Mouse (Mus musculus) CH12.LX (cell line): ENCODE measurements around the gene Pipox. TPM values are rescaled to one million over a fixed set of nuclear protein-coding genes. Genes with fewer than 3 reads are reported as not detected.

Experiments
- DNase-seq: peaks from one replicate; pipeline ENCODE4 v3.0.0-alpha.2; 2013; ENCODE audit errors: extremely low read depth
- H3K27ac ChIP-seq: 2 replicates; pipeline ENCODE4 v1.5.1; 2012; ENCODE audit warnings: low read depth, mild to moderate bottlenecking, control low read depth, moderate library complexity; ENCODE audit not compliant: insufficient read depth
- H3K27me3 ChIP-seq: replicated peaks from 2 replicates; pipeline ENCODE3; 2012; ENCODE audit warnings: inconsistent platforms
- H3K36me3 ChIP-seq, 2 experiments: replicated peaks in 1 of 2; 2 replicates each; pipeline versions ENCODE3 to v1.6.1; 2012; ENCODE audit warnings: inconsistent platforms in 1 of 2, low read length in 1 of 2, mild to moderate bottlenecking in 1 of 2, mixed read lengths in 1 of 2, moderate library complexity in 1 of 2; ENCODE audit not compliant: control insufficient read depth in 1 of 2, insufficient read depth in 1 of 2
- H3K4me1 ChIP-seq, 2 experiments: 2 replicates each; pipeline ENCODE4 v1.6.1; 2012; ENCODE audit warnings: inconsistent platforms in 1 of 2, moderate library complexity in 1 of 2; ENCODE audit not compliant: insufficient read depth in 2 of 2, control insufficient read depth in 1 of 2
- H3K4me2 ChIP-seq: 2 replicates; pipeline ENCODE4 v1.6.1; 2012; ENCODE audit warnings: low read depth, mild to moderate bottlenecking, control low read depth; ENCODE audit not compliant: poor library complexity, insufficient read depth, severe bottlenecking
- H3K4me3 ChIP-seq, 3 experiments: fragments of 150-350 bp in 1 of 3; sonication (generic) in 1 of 3; replicated peaks in 1 of 3; 2 replicates each; pipeline versions ENCODE3 to v1.5.1; 2011 to 2012; ENCODE audit warnings: low read depth in 2 of 3, low read length in 2 of 3, mild to moderate bottlenecking in 2 of 3, moderate library complexity in 2 of 3, control low read depth in 1 of 3, improper control_type of control experiment in 1 of 3, inconsistent platforms in 1 of 3, mixed read lengths in 1 of 3; ENCODE audit not compliant: poor library complexity in 1 of 3
- H3K79me2 ChIP-seq: replicated peaks from 2 replicates; pipeline ENCODE4 v1.6.1; 2012; ENCODE audit warnings: mild to moderate bottlenecking, moderate library complexity; ENCODE audit not compliant: control insufficient read depth, poor library complexity, insufficient read depth, severe bottlenecking; ENCODE audit errors: extremely low read depth
- H3K9ac ChIP-seq: 2 replicates; pipeline ENCODE4 v1.6.1; 2012; ENCODE audit warnings: low read depth, mild to moderate bottlenecking, control low read depth, moderate library complexity; ENCODE audit not compliant: insufficient read depth
- H3K9me3 ChIP-seq: replicated peaks from 2 replicates; pipeline ENCODE3; 2012; ENCODE audit warnings: low read length, inconsistent platforms, mixed read lengths
- BHLHE40 ChIP-seq: IDR thresholded peaks from 2 replicates; pipeline ENCODE4 v1.6.1; 2011; ENCODE audit warnings: mild to moderate bottlenecking, low read depth, low read length, improper control_type of control experiment
- CHD1 ChIP-seq: IDR thresholded peaks from 2 replicates; pipeline ENCODE4 v1.6.1; 2012; ENCODE audit warnings: low read depth, low read length, improper control_type of control experiment, inconsistent platforms
- CHD2 ChIP-seq: IDR thresholded peaks from 2 replicates; pipeline ENCODE4 v1.6.1; 2011; ENCODE audit warnings: low read length, improper control_type of control experiment
- CTCF ChIP-seq, 2 experiments: IDR thresholded peaks in 1 of 2; conservative IDR thresholded peaks in 1 of 2; 2 replicates each; pipeline ENCODE4 v1.5.1; 2011 to 2012; ENCODE audit warnings: low read depth in 2 of 2, low read length in 2 of 2, improper control_type of control experiment in 1 of 2, inconsistent platforms in 1 of 2, mild to moderate bottlenecking in 1 of 2, moderate library complexity in 1 of 2
- E2F4 ChIP-seq: IDR thresholded peaks from 2 replicates; pipeline ENCODE4 v1.6.1; 2011; ENCODE audit warnings: low read depth, low read length, improper control_type of control experiment; ENCODE audit not compliant: insufficient replicate concordance
- EP300 ChIP-seq: IDR thresholded peaks from 2 replicates; pipeline ENCODE4 v1.6.1; 2011; ENCODE audit warnings: low read length, improper control_type of control experiment
- ETS1 ChIP-seq: conservative IDR thresholded peaks from 2 replicates; pipeline ENCODE4 v1.6.1; 2012; ENCODE audit warnings: low read depth, mild to moderate bottlenecking, inconsistent platforms, low read length, improper control_type of control experiment, moderate library complexity
- HCFC1 ChIP-seq: IDR thresholded peaks from 2 replicates; pipeline ENCODE4 v1.6.1; 2012; ENCODE audit warnings: low read depth, mild to moderate bottlenecking, inconsistent platforms, low read length, improper control_type of control experiment
- JUN ChIP-seq: IDR thresholded peaks from 2 replicates; pipeline ENCODE4 v1.6.1; 2011; ENCODE audit warnings: low read depth, mild to moderate bottlenecking, low read length, improper control_type of control experiment, moderate library complexity; ENCODE audit not compliant: insufficient read depth
- JUND ChIP-seq: conservative IDR thresholded peaks from 2 replicates; pipeline ENCODE4 v1.6.1; 2011; ENCODE audit warnings: low read depth, low read length, improper control_type of control experiment
- KAT2A ChIP-seq: IDR thresholded peaks from 2 replicates; pipeline ENCODE4 v1.6.1; 2012; ENCODE audit warnings: low read length, improper control_type of control experiment, inconsistent platforms; ENCODE audit not compliant: insufficient replicate concordance
- MAFK ChIP-seq: IDR thresholded peaks from 2 replicates; pipeline ENCODE4 v1.6.1; 2011; ENCODE audit warnings: low read length, improper control_type of control experiment; ENCODE audit not compliant: insufficient replicate concordance
- MAZ ChIP-seq: IDR thresholded peaks from 2 replicates; pipeline ENCODE4 v1.6.1; 2012; ENCODE audit warnings: low read depth, mild to moderate bottlenecking, inconsistent platforms, low read length, improper control_type of control experiment, moderate library complexity
- MEF2A ChIP-seq: IDR thresholded peaks from 2 replicates; pipeline ENCODE4 v1.6.1; 2014; ENCODE audit warnings: low read depth, mild to moderate bottlenecking, inconsistent platforms, low read length, improper control_type of control experiment, borderline replicate concordance
- POLR2A ChIP-seq: IDR thresholded peaks from 2 replicates; pipeline ENCODE4 v1.6.1; 2011; ENCODE audit warnings: low read depth, mild to moderate bottlenecking, improper control_type of control experiment, low read length
- RCOR1 ChIP-seq: conservative IDR thresholded peaks from 2 replicates; pipeline ENCODE4 v1.6.1; 2012; ENCODE audit warnings: low read depth, mild to moderate bottlenecking, inconsistent platforms, low read length, improper control_type of control experiment
- SIN3A ChIP-seq: IDR thresholded peaks from 2 replicates; pipeline ENCODE4 v1.6.1; 2012; ENCODE audit warnings: low read length, improper control_type of control experiment, inconsistent platforms
- SMC3 ChIP-seq: IDR thresholded peaks from 2 replicates; pipeline ENCODE4 v1.6.1; 2011; ENCODE audit warnings: low read depth, low read length, improper control_type of control experiment
- UBTF ChIP-seq: IDR thresholded peaks from 2 replicates; pipeline ENCODE4 v1.6.1; 2012; ENCODE audit warnings: low read depth, mild to moderate bottlenecking, inconsistent platforms, low read length, improper control_type of control experiment, moderate library complexity
- USF1 ChIP-seq: IDR thresholded peaks from 2 replicates; pipeline ENCODE4 v1.6.1; 2014; ENCODE audit warnings: low read depth, mild to moderate bottlenecking, inconsistent platforms, low read length, improper control_type of control experiment
- ZC3H11A ChIP-seq: IDR thresholded peaks from 2 replicates; pipeline ENCODE4 v1.6.1; 2012; ENCODE audit warnings: low read depth, mild to moderate bottlenecking, inconsistent platforms, low read length, improper control_type of control experiment
- ZKSCAN1 ChIP-seq: IDR thresholded peaks from 2 replicates; pipeline ENCODE4 v1.6.1; 2012; ENCODE audit warnings: low read depth, inconsistent platforms, low read length, improper control_type of control experiment, borderline replicate concordance
- ZNF384 ChIP-seq: IDR thresholded peaks from 2 replicates; pipeline ENCODE4 v1.6.1; 2012; ENCODE audit warnings: low read depth, low read length, improper control_type of control experiment, inconsistent platforms
- dilution Hi-C: fragments of 300-500 bp; cut with MboI; formaldehyde crosslinking; loops from 2 replicates; pipeline ENCODE4 v1.14.3; 2020; ENCODE audit warnings: low sequenced_read_pairs; ENCODE audit not compliant: extremely low pct_unique_long_range_greater_than_20kb, extremely low pct_ligation_motif_present
- in situ Hi-C: fragments of 300-500 bp; cut with MboI; formaldehyde crosslinking; loops from 3 replicates; pipeline ENCODE4 v1.14.3; 2019; ENCODE audit warnings: low sequenced_read_pairs, low pct_ligation_motif_present, low pct_unique_long_range_greater_than_20kb, mixed read lengths
- polyA plus RNA-seq: library from polyadenylated mRNA; unstranded; fragments of >175 nt; gene quantifications from 2 replicates; pipeline ENCODE4 v1.2.1, GENCODE M21; 2012; ENCODE audit warnings: low read depth; ENCODE audit not compliant: insufficient read length
- total RNA-seq, 2 experiments: library from RNA; depleted of rRNA; stranded (reverse); fragments of 300-350 nt in 1 of 2; fragments of >200 nt in 1 of 2; gene quantifications; 2 replicates each; pipeline ENCODE4 v1.2.3; 2012 to 2014

Gene Pipox
- total and polyA plus RNA-seq, 3 experiments = 0.13 to 0.36 (median 0.21) TPM

DNA sequence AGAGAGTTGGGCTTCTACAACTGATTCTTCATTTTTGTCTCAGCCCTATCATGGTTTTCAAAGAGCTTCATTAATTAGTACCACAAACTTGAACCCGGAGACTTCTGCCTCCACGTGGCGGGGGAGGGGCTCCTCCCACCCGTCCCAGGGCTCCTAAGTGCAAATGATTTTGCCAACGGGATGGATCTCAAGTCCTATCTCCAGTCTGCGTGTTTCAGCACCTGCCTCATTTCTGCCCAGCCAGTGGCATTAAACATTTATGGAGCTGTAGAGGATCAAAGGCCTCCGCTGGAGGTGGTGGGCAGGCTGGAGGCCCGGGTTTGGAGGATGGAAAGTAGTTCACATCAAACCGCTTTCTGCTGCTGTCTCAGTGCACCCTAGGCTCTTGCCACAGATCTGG lies 32.8 kb upstream of the Pipox start:
- Histone ChIP-seq H3K9me3 (peaks cover 14% of the 10 kb centered on the region), H3K79me2 (no peaks in the 10 kb centered on the region), H3K4me3 (no peak overlapping the region), H3K36me3 (no peaks in the 10 kb centered on the region), H3K4me2 (no peak overlapping the region), H3K9ac (no peak overlapping the region), H3K27ac (no peak overlapping the region), H3K27me3 (peaks cover 16% of the 10 kb centered on the region), H3K4me1 (peaks cover 0 to 26% of the 10 kb centered on the region in 2 experiments; a peak in 2 of 4 replicates)
- no peak for TF ChIP-seq HCFC1
- no peak for TF ChIP-seq KAT2A
- no peak for TF ChIP-seq MAFK
- TF ChIP-seq SMC3 = no peak
- TF ChIP-seq SIN3A = no peak
- TF ChIP-seq EP300 = no peak
- TF ChIP-seq E2F4 = no peak
- TF ChIP-seq RCOR1 = no peak
- no peak for TF ChIP-seq MEF2A
- no peak for TF ChIP-seq POLR2A
- in situ Hi-C loops (no loop called here), dilution Hi-C loops (no loop called here)
- DNase-seq = no peak

DNA sequence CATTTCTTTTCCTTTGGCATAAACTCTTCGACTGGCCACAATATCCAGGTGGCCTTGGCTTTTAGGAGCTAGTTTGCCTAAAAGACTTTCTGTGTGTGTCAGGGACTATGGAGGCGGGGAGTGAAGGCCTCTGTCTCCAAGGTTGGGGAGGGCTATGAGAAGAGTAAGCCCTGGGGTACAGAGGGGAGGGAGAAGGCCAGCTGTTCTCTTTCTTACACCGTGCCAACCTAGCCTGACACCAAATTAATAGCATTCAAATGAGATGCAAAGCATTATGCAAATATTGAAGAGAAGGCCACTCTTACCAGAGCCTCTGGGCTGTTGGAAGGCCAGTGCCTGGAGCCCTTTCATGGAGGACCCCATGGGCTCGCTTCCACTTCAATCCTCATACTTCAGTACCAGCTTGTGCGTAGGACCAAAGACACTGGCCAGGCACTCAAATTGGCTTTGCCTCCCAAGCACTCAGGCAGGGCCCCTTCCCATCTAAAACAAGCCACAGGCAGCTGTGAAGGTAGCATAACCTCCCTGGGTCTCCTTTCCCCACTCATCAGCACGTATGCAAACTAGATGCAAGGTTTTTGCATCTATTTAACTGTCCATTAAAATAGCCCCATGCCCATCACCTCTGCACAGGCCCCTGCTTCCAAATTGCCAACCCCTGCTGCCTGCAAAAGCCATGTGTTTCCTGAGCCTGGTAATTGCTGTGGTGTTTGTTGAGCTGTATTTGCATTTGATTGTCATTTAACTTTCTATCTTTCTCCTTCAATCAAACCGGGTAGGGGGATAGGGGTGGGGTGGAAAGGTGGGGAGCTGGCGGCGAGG lies 32.2 kb upstream of the Pipox start:
- Histone ChIP-seq H3K9me3 (peaks cover 8% of the 10 kb centered on the region), H3K36me3 (no peaks in the 10 kb centered on the region), H3K4me3 (no peak overlapping the region), H3K4me1 (peaks cover 0 to 26% of the 10 kb centered on the region in 2 experiments; a peak in 2 of 4 replicates), H3K4me2 (no peak overlapping the region), H3K27ac (no peak overlapping the region), H3K9ac (no peak overlapping the region), H3K27me3 (peaks cover 16% of the 10 kb centered on the region), H3K79me2 (no peaks in the 10 kb centered on the region)
- TF ChIP-seq HCFC1 (no peak), BHLHE40 (no peak), JUN (no peak), ZC3H11A (no peak), SIN3A (no peak), JUND (no peak), USF1 (no peak), CHD1 (no peak), SMC3 (no peak), CHD2 (no peak), CTCF (conservative IDR thresholded peaks at IDR 0.05 in 1 of 2, IDR thresholded peaks at IDR 0.05 in 1 of 2; ENCODE audit: low read depth in 2 of 2, low read length in 2 of 2) (no peak), ZNF384 (no peak), UBTF (no peak), ETS1 (no peak), ZKSCAN1 (no peak), MAZ (no peak)
- in situ Hi-C loops = no loop called here
- dilution Hi-C loops = no loop called here
- DNase-seq = peak; percentile 38
